Mouse (Mus musculus): ENCODE results near the gene Vnn3.

Vnn3 gene

GRCm38 (mm10) chr10:23851228-23851912 is at the start of gene Vnn3:
Gene Vnn3, plus strand, starts transcription at chr10:23851462.
- peak; percentile 79 for DNase-seq (ENCODE audit: extremely low read depth, low read depth, low spot score)

DNA sequence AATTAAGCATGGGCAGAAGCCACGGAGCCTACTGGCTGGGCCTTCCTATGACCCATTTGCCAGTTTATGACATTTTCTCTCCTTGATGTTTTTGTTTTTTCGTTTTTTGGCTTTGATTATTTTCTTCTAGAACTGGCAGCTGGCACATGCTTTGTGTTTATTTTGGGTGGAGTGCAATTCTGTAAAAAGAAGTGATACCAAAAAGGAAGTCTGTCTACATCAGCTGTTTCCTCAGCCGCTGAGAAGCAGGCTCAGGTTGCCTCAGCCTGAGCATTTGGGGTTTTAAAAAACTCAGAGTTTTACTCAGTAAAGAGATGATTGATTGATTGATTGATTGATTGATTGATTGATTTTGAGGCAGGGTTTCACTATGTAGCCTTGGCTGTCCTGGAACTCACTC is 48.4 kb upstream of the Vnn3 start:
- no peak for DNase-seq (ENCODE audit: extremely low read depth, low read depth, low spot score)

- no peak for DNase-seq (ENCODE audit: extremely low read depth, low read depth, low spot score)
These were observed 46.6 kb upstream of the Vnn3 start for GRCm38 (mm10) chr10:23804665-23805064.

DNA sequence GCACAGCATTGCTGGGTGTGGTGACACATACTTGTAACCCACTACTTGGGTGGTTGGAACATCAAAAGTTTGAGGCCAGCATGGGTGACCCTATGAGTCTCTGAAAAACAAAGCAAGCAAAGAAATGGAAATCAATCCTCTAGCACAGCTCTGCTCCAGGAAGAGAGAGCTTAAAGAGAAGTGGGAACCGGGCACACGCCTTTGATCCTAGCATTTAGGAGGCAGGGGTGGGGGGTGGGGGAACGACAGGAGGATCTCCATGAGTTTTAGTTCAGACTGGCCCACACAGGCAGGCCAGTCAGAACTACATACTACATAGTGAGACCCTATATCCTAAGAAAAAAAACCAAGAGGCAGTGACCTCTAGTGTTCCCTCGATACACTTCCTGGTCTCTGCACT is 45.1 kb upstream of the Vnn3 start:
- no peak for DNase-seq (ENCODE audit: extremely low read depth, low read depth, low spot score)

DNA sequence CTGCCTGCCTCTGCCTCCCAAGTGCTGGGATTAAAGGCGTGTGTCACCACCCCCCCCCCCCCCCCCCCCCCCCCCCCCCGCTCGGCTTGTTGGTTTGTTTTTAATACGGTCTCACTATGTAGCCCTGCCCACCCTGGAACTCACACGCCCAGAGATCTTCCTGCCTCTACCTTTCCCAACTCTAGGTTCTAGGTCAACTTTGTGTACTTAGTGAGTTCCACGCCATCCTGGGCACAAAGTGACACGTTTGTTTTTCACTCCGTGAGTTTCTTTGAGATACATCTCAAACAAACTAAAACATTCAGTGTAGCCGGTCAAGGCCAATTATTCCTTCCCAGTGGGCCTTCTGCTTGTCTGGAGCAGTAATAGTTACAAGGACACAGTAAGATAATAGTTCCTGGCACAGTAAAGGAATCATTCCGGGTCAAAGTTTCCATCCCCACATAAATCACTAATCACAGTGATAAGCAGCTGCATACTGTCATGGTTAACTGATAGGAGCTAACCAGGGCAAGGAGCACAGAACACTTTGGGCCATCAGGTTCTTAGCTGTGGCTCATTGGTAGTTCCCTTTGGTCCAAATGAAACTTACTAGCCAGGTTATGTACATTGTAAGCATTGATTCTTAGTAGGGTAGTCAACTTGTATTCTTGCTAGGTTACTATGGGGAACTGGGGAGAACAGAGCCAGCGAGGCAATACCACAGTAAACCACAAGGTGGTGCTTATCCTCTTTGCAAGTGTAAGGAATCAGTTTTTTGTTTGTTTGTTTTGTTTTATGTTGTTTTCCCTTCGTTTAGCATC is 39.4 kb upstream of the Vnn3 start:
- no peak for DNase-seq (ENCODE audit: extremely low read depth, low read depth, low spot score)

GRCm38 (mm10) chr10:23812438-23812759 is 38.9 kb upstream of the Vnn3 start:
- DNase-seq (ENCODE audit: extremely low read depth, low read depth, low spot score): no peak

GRCm38 (mm10) chr10:23812852-23813766 is 38.2 kb upstream of the Vnn3 start:
- DNase-seq (ENCODE audit: extremely low read depth, low read depth, low spot score): no peak

- no peak for DNase-seq (ENCODE audit: extremely low read depth, low read depth, low spot score)
These were observed 36.1 kb upstream of the Vnn3 start for GRCm38 (mm10) chr10:23815168-23815567.

- no peak for DNase-seq (ENCODE audit: extremely low read depth, low read depth, low spot score)
These were observed 35.0 kb upstream of the Vnn3 start for GRCm38 (mm10) chr10:23816241-23816640.

GRCm38 (mm10) chr10:23826516-23826915 is 24.7 kb upstream of the Vnn3 start:
- peak; percentile 58 for DNase-seq (ENCODE audit: extremely low read depth, low read depth, low spot score)

DNA sequence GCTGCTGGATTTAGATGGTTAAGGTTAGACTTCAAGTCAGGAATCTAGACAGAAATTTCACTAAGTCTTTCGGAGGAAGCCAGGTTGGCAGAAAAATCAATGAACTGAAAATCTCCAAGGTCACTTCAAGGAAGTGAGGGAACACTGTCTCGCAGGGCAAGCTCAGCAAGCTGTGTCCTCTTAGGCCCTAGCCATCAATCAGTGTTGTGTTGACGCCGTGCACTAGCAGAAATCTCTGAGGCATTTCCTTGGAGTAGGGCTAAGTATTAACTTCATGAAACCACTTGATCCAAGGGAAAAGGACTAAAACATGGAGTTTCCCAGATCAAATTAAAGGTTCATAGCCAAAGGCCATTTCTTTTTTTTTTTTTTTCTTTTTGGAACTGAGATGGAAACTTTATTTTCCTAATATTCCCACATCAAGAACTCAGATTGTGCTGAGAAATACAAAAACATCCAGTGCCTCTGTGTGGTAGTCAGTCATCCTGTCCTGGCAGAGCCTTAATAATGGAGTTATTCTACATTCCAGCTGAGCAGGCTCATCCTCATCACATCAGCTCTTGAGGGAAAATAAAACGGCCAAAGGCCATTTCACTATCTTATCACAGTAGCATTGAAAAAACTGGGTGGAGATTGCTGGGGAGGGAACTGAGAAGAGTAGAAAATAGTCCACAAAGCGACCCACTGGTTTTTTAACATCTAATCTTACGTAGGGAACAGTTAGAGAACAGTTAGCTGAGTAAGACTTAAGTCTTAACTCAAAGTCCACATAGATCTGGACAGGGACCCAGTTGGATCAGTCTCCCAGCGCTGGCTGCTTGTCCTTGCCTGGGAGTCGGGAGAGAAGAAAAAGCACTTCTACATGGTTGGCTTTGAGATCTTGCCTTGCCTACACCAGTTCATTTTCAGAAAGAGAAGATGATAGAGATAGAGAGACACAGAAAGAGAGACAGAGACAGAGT is 15.0 kb upstream of the Vnn3 start:
- no peak for DNase-seq (ENCODE audit: extremely low read depth, low read depth, low spot score)

DNA sequence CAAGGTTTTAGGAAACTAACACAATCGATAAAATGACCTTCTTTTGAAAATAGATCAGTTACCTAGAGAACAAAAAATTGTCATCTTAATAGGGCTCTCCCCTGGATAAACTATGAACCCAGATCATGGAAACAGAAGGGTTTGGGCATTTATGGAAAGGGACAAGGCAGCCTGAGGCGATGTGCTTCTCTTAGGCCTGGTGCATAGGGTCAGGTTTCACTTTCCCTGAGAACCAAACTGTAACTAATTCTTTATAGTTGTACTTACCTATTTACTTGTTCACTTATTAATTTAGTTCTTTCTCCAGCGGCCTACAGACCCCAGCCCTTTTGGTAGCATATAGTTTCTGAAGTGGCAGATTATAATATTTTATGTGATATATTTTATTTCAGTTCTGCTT is 14.1 kb upstream of the Vnn3 start:
- DNase-seq (ENCODE audit: extremely low read depth, low read depth, low spot score): no peak

DNA sequence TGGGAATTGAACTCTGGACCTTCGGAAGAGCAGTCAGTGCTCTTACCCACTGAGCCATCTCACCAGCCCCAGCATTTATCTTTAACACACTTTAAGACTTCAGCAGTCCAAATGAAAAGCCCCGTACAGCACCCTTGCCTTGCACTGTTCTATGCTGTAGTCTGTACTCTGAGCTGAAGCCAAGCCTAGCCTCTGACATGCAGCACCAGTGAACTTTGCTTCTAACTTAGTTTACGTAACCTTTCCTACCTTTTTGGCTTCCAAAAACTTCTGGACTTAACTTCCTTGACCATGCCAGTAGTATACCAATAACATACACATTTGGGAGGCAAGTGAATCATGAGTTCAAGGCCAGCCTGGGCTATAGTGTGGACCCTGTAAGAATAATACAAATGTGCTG is 12.4 kb upstream of the Vnn3 start:
- no peak for DNase-seq (ENCODE audit: extremely low read depth, low read depth, low spot score)

- DNase-seq (ENCODE audit: extremely low read depth, low read depth, low spot score): no peak
These were observed 11.9 kb upstream of the Vnn3 start for GRCm38 (mm10) chr10:23839368-23839767.

GRCm38 (mm10) chr10:23840496-23840895 is 10.8 kb upstream of the Vnn3 start:
- no peak for DNase-seq (ENCODE audit: extremely low read depth, low read depth, low spot score)

DNA sequence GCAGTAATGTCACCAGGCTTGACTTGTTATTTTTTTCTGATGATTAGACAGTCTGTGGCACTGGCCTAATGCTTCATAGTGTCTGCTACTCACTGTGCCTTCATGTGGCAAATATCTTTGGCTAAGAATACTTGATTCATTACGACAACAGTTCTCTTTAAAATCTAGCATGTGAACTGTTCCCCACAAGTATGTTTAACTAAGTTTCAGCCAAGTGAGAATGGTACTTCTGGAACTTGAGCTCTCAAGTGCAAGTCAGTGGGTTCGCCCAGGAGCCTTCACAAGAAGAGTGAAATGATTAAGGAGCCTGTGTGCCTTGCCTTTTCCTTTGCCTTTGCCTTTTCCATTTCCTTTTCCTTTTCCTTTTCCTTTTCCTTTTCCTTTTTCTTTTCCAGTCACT is 834 bp downstream of the Vnn3 start:
- no peak for DNase-seq (ENCODE audit: extremely low read depth, low read depth, low spot score)

DNA sequence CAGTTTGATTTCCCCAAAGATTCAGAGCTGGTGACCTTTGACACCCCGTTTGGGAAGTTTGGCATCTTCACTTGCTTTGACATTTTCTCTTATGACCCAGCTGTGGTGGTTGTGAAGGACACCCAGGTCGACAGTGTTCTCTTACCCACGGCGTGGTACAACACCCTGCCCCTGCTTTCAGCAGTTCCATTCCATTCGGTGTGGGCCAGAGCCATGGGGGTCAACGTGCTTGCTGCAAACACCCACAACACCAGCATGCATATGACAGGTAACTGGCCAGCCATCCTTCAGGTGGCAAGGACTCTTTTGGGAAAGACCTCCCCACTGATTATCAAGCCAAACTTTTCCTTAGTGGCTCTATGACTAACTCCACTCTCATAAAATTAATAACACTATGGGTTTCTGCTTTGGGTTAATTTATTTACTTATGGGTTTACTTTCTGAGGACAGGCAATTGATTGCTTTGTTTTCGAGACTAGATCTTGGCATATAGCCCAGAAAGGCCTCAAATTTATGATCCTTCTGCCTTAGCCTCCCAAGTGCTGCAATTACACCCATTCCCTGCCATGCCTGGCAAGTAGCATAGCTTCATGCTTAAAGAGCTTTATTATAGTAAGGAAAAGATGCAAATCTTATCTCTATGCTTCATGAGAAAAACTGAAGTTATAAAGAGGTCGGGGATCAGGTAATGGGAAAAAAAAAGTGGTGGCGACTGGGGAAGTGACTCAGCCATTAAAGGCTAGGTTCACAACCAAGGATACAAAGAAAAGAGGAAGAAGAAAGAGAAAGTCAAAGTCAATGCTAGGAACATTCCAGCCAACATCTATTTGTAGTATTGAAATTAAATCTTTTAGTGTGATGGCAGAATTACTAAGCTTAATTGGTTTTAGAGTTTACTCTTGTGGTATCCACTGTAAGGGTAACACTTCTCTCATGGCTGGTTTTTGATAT is 13.4 kb downstream of the Vnn3 start:
- DNase-seq (ENCODE audit: extremely low read depth, low read depth, low spot score): no peak

- DNase-seq (ENCODE audit: extremely low read depth, low read depth, low spot score): no peak
These were observed 29.4 kb downstream of the Vnn3 start for GRCm38 (mm10) chr10:23880695-23881094.

- DNase-seq (ENCODE audit: extremely low read depth, low read depth, low spot score): no peak
These were observed 33.6 kb downstream of the Vnn3 start for GRCm38 (mm10) chr10:23884910-23885309.
